ENCODE assay signal across 18 mouse cellular contexts in genomic region chr4:109660568-109660967, GRCm38 (mm10).
"Had no signal": no experiment of that assay in that cellular context is flagged by ENCODE, and none has a peak within 500 bp of the region (broad histone marks: within the 10 kb centered on the region; RNA-seq: fewer than 3 reads in every experiment).

No protein-coding gene starts in this region.

- DNase-seq: lung, embryonic 14.5 days; lung, postnatal 10 days; lung, postnatal 4 days; midbrain, embryonic 14.5 days; retina, postnatal 1 day; right cerebral cortex, adult 18-20 months; right cerebral cortex, postnatal 25 days; right cerebral cortex, postnatal 4 days; spleen, adult 18-20 months; thymus, adult 18-20 months; thymus, postnatal 14 days; thymus, postnatal 36 days had no signal

- H3K9me3 ChIP-seq: midbrain, embryonic 10.5 days; midbrain, embryonic 12.5 days; neural tube, embryonic 13.5 days; neural tube, embryonic 15.5 days had no signal

- H3K9ac ChIP-seq: lung, embryonic 14.5 days; midbrain, embryonic 12.5 days; neural tube, embryonic 13.5 days; neural tube, embryonic 15.5 days had no signal

- H3K27ac ChIP-seq: midbrain, embryonic 10.5 days; midbrain, embryonic 12.5 days; neural tube, embryonic 13.5 days; neural tube, embryonic 15.5 days had no signal

- H3K36me3 ChIP-seq: midbrain, embryonic 10.5 days; midbrain, embryonic 12.5 days; neural tube, embryonic 13.5 days; neural tube, embryonic 15.5 days had no signal

- H3K4me2 ChIP-seq: lung, embryonic 14.5 days; midbrain, embryonic 12.5 days; neural tube, embryonic 13.5 days; neural tube, embryonic 15.5 days had no signal

- ATAC-seq: midbrain, embryonic 16.5 days had no signal

- H3K4me3 ChIP-seq: midbrain, embryonic 10.5 days; midbrain, embryonic 12.5 days; myocyte; neural tube, embryonic 13.5 days; neural tube, embryonic 15.5 days had no signal
